Mouse (Mus musculus) left cerebral cortex, postnatal 25 days (tissue): ENCODE data around the gene Vac14. TPM values are rescaled to one million over a fixed set of nuclear protein-coding genes. Genes with fewer than 3 reads are reported as not detected.

ENCODE experiments used
- DNase-seq, 2 experiments: peaks; one replicate each; pipeline ENCODE4 v3.0.0; 2022; ENCODE audit warnings: low spot score in 2 of 2, mixed read lengths in 1 of 2
- intact Hi-C: fragments of 180-260 bp; cut with DNase I; formaldehyde crosslinking; loops from one replicate; pipeline ENCODE4 v1.15.1; 2025
- total RNA-seq, 2 experiments: library from RNA; stranded (reverse); gene quantifications; 2 replicates each; pipeline ENCODE4 v1.2.3; 2021

Vac14 gene
- total RNA-seq, 2 experiments from 2014 or later, result 21.0 to 23.4 TPM

DNA sequence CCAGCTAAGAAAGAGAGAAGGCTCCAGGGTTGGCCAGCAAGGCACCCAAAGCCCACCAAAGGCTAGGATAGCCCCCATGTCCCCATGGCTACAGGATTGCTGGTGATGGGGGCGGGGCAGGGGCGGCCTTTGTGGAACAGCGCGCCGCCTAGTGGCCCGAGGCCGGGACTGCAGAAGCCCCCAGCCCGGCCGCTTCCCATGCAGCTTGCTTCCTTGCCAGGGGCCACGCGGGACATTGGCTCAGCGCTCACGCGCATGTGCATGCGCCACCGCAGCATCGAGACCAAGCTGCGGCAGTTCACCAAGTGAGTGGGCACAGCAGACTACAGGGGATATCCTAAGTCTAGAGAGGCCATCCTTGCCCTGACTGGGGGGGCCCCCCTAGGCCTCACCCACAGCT is 108.5 kb downstream of the Vac14 start:
- intact Hi-C loops, result loop anchor here (1.0 kb wide), 1 partner anchor 81 kb away; no protein-coding TSS in a partner anchor
- DNase-seq, result peak in 1 of 2 experiments; percentile 70

DNA sequence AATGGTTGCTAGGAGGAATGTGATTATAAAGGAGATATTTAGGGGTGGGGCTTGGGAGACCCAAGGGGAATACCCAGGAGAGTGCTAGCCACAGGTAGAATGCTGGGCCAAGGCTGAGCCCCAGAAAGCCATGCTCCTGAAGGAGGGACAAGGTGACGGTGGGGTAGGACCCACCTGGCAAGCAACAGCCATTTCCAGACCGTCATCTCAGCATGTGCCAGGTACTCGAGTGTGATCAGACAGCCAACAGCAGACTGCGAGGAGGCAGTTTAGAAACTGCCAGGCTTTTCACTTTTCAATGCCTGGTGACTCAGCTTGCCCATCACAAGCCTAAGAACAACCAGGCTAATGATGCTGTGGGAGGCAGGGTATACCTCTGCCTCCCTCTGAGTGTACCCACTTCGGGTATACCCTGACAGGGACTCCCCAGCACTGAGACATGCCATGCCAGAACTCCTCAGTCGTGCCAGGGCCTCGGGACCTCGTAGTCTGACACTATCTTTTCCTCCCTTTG is 113.0 kb downstream of the Vac14 start:
- intact Hi-C loops, result no loop called here
- no peak for DNase-seq

DNA sequence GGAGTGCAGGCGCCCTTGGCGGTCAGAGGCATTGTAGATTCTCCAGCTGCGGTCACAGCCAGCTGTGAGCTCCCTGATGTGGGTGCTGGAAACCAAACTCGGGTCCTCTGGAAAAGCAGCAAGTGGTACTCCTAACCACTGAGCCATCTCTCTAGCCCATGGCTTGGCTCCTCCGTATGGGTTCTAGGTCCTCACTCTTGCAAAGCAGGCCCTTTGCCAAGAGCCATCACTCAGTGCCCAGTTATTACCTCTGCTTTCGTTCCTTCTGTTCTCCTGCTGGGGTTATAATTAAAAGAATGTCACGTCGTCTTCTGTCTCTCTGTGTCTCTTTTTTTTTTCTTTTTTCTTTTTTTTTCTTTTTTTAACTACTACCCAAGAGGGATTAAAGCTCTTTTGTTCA is 114.7 kb downstream of the Vac14 start:
- no peak for DNase-seq
- intact Hi-C loops, result no loop called here

DNA sequence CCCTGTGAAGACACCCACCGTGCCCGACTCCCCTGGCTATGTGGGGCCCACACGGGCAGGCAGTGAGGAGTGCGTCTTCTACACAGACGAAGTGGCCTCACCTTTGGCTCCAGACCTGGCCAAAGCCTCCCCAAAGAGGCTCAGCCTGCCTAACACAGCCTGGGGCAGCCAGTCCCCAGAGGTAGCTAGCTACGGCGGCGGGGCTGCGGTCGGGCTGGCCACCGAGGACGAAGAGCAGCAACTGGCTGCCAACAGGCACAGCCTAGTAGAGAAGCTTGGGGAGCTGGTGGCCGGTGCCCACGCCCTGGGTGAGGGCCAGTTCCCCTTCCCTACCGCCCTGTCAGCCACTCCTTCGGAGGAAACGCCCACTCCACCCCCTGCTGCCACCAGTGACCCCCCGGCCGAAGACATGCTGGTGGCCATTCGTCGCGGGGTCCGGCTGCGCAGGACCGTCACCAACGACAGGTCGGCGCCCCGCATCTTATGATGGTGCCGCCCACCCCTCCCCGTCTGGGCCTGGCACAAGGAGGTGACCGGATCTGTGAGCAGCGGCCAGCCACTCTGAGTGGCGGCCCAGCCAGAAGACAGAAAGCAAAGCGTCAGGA is 120.3 kb downstream of the Vac14 start:
- intact Hi-C loops, result no loop called here
- no peak for DNase-seq

DNA sequence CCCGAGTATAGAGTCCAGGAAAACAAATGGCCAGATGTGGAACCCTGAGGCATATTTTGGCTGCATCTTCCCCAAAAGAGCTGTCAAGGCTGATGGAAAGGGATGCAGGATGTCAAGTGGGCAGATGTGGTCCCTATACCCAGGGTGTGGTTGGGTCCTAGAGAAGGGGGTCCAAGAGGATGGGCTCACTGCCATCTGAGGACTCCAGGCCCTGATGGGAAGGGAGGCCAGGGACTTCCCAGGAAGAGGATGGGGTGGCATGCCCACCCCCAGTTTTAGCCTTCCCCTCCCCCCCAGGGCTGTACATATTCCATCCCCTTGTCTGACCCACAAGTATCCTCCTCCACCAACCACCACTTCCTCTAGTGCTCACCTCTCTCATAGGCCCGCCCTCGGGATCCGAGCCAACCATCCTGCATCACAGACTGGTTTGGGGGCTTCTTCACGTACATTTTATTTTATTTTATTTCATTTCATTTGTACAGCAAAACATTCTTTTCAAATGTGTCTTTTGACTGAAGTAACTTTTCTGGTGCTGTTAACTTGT is 122.3 kb downstream of the Vac14 start:
- intact Hi-C loops, result no loop called here
- DNase-seq, result no peak

DNA sequence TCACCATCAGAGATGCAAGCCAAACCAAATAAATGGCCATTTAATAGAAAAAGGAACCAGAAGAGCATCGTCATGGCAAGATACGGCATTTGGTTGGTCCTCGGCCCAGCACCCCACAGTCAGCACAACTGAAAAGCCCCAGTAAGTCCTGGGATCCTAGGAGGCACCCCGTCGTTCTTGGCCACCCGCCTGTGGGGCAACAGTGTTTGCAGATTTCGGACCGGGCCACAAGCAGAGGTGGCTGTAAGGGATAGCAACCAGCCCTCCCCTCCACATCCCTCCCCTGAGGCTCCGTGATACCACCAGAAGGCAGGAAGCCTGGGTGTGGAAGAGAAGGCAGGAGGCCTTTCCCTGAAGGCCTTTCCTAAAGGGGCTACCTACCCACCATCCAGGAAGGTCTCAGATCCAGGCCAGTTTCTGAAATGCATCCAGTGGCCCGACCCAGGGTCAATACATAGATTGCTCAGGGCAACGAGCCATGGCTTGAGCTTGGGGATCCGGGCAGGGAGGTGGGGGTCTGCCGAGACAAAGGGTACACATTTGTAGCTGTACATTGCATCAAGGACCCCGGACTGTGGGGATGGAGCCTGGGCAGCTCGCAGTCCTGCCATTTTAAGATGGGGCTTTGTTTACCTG is 123.5 kb downstream of the Vac14 start:
- DNase-seq, result no peak

DNA sequence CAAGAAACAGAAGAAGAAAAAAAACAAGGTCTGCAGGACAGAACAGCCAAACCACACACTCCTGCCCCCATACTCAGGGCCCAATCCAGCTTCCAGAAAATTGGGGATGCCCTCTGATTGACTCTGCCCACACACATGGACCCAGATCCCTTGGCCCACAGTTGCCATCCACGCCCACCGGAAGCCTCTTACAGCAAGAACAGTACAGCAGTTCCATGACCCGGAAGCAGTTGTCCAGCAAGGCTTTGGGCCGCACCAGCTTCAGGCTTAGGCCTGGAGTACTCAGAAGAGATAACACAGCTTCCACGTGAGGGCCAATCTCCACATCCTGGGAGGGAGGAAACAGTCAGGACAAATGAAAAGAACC is 124.0 kb downstream of the Vac14 start:
- intact Hi-C loops, result no loop called here
- DNase-seq, result no peak

More for the DNA sequence above, 123.5 kb downstream of the Vac14 start:
- intact Hi-C loops, result no loop called here

DNA sequence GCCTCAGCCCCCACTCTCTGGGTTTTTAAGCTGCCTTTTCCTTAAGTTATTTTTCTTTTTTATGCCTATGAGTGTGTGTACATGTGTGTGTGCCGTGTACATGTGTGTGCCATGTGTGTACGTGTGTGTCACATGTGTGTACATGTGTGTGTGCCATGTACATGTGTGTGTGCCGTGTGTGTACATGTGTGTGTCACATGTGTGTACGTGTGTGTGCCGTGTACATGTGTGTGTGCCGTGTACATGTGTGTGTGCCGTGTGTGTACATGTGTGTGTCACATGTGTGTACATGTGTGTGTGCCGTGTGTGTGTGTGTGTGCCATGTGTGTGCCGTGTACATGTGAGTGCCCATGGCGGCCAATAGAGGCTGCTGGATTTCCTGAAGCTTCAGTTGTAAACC is 126.8 kb downstream of the Vac14 start:
- intact Hi-C loops, result no loop called here
- DNase-seq, result no peak

DNA sequence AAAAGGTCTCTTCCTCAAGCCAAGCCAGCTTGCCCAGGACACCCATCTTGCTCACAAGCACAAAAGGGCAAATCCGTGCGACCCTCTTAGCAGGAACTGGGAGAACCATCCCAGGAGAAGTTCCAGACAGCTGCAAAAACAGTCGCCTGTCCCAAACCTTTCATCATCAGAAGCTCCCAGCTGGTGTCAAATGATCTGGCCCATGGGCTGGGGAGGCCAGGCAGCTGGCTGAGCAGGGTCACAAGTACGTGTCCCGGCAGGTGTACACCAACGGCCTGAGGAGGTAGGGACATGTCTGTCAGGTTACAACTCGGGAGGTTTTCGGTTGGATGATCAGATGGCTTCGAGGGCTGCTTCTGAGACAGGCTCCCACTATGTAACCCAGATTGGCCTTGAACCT is 128.3 kb downstream of the Vac14 start:
- DNase-seq, result no peak
- intact Hi-C loops, result no loop called here

DNA sequence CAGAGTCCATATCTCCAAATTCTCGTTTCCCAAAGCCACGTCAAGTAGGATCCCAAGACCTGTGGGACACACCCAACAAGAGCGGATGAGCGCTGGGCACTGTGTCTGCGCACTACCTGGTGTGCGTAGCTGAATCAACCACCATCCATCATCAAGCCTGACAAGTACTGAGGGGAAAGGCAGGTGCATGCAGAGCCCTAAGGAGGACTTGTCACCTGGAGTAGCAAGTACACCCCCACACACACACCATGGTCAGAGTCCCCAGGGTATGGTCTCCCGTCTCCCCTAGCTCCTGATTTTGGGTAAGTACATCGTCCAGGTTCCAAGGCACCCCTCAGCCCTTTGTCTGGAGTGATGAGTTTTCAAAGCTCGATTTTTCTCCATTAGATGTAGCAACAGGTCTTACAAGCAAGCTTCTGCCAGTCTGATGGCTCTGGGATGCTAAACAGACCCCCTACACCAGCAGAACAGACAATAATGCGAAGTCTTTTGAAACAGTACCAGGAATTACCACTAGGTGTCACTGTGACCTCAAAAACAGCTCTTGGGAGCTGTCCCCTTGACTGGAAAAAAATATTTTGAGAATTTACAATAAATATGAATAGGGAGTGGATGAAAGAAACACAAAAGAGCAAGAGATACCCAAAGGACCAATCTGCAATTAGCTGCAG is 131.2 kb downstream of the Vac14 start:
- intact Hi-C loops, result loop anchor here (2.0 to 5.0 kb wide), 3 partner anchors 58 to 88 kb away; partner anchors contain the start of gene Il34
- peak; percentile 63 to 64 for DNase-seq

DNA sequence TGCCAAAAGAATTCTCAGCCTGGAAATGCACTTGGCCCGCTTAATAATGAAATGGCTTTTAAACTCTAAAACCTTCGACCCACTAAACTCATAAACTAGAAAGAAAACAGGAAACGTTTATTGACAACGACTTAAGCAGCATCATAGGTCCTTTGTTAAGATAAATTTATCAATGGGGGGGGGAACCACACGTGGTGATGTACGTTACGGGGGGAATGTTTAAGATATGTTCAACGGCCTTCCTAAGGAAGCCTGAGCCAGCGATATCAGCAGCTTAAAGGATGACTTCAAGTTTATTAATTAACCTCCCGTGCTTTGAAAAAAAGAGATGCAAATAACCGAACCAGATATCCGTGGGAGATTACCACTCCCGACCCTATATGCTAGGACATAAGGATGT is 131.9 kb downstream of the Vac14 start:
- no peak for DNase-seq
- intact Hi-C loops, result loop anchor here (2.0 to 5.0 kb wide), 3 partner anchors 57 to 87 kb away; partner anchors contain the start of gene Il34

DNA sequence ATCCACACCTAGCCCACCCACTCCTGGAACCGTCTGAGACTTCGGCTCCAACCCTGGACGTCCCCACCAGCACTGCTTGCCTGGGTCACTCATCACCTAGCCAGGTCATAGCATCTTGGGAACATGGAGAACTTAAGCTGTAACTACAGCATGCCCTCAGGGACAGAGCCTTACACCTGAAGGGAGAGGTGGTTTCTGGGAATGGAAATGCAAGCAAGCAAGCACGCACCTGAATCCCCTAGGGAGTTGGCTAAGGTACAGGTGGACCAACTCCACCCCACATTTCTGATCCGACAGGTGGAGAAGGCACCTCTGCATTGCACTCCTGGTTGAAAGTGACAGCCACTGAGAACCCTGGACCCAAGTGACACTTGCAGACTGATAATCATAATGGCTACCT is 133.1 kb downstream of the Vac14 start:
- DNase-seq, result no peak

DNA sequence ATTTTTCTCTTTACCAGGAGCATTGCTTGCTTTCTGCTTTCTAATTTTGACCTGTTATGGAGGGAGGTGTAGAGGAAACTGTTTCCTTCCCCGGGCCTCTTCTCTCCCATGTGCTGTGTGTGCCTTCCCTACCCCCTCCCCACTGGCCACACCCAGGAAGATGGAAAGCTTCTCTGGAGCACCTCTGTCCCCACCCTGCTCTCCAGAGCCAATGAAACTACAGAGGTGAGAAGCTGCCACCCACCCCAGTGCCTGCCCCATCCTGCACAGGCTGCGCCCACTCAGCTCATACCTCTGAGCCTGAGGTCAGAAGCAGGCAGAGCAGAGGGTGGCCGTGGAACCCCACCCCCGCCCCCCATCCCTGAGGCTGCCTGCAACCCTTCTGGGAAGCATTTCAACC is 136.3 kb downstream of the Vac14 start:
- peak; percentile 63 to 68 for DNase-seq
- intact Hi-C loops, result loop anchor here (5.0 kb wide), 2 partner anchors 53 to 83 kb away; partner anchors contain the start of gene Il34

More for the DNA sequence above, 133.1 kb downstream of the Vac14 start:
- intact Hi-C loops, result loop anchor here (2.0 to 5.0 kb wide), 3 partner anchors 56 to 86 kb away; partner anchors contain the start of gene Il34

DNA sequence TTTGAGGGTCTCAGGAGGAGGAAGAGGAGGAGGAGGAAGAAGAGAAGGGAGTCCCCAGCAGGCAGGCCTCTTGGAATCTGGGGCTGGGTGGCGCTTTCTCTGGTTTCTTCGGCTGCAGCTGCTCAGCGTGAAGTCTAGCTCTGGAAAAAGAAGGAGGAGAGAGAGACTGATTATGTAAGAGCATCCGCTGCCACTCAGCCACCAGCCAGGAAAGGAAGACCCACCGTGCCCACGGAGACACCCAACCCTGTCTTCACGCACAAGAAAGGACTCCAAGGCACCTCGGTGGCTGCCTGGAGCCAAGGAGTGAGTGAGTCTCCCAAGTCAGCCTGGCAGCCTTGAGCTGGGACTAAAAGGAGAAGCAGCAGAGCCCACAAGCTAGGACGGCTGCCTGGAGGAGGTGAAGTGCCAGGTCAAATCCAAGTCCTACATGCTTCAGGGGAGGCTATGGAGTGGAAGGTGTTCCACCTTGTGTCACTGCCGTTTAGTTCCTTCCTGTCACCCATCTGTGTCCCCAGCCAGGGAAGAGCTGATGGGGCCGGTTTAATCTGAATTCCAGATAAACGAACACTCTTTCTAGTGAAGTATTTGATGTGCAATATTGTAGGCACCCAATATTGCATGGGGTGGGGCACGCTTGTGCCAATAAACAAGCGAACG is 137.3 kb downstream of the Vac14 start:
- intact Hi-C loops, result loop anchor here (2.0 kb wide), 1 partner anchor 17 kb away; no protein-coding TSS in a partner anchor
- peak; percentile 78 to 89 for DNase-seq

DNA sequence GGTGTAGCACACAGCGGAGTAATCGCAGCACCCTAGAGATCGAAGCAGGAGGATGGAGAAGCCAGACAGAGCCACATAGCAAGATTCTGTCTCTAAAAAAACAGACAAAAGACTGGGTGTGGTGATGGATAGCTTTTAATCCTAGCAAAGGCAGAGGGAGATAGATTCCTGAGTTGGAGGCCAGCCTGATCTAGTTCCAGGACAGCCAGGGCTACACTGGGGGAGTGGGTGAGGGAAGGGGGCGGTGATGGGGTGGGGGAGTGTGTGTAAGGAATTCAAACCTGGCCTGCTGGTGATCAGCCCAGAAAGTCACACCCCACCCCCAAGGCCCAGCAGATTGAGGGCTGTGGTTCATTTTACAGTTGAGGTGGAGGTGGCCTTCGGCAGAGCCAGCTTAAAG is 137.8 kb downstream of the Vac14 start:
- intact Hi-C loops, result loop anchor here (2.0 kb wide), 1 partner anchor 17 kb away; no protein-coding TSS in a partner anchor

DNA sequence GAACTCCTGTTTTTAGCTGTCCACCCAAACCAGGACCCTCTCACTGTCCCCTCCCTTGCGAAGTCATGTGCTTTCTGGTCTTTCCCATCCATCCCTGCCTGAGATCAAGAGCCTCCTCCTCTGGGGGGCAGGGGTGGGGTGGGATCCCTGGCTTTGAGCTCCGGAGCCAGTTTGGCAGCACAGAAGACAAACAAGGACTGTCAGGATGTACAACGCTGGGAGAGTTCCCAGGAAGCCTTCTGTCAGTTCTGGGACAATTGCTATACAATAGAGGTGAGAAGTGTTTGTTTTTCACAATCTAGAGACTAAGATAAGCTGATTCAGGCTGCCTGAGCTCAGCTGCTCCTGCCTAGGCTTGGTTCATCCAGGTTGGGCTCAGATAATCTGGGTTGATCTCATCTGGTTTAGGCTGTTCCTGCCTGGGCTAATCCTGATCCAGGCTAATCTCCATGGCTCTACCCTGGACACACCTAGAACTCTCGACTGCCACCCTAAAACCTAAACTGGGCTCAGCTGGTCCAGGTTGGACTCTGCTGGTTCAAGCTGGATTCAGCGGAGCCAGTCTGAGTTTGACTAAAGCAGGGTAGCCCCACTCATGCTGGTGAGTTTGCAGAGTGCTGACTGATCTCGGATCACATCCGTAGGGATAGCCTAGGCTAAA is 142.0 kb downstream of the Vac14 start:
- intact Hi-C loops, result no loop called here
- DNase-seq, result no peak

More for the DNA sequence above, 137.8 kb downstream of the Vac14 start:
- no peak for DNase-seq

DNA sequence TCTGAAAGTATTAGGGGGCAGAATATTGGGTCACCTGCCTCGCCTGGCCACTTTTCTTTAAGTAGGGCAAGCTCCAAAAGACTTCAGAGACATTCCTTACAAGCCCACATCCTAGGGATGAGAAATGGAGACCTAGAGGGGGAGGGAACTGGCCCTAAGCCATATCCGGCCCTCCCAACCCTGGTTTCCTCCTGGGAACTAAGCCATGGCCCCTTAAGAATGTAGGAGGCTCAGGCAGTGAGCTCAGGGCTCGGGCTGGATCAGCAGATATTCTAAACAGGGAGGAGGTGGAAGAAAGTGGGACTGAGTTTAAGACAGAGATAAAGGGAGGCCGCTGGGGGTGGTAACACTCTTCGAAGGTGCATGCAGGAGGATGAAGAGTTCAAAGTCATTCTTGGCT is 142.8 kb downstream of the Vac14 start:
- intact Hi-C loops, result no loop called here
- peak in 1 of 2 experiments; percentile 26 for DNase-seq

DNA sequence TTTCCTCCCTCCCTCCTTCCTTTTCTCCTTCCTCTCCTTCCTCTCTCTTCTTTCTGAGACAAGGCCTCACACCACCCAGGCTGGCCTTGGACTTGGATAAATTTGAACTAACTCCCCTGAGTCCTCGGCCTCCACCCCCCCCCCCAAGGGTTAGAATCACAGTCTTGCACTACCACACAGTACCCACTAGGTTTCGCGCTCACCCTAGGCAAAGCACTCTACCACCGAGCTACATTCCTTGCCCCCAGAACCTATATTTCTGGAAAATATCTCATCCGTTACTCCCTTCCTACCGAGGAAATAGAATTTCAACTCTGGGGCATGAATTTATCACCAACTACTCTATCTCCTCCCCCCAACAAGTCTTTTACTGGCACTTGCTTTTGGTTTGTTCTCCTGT is 143.6 kb downstream of the Vac14 start:
- DNase-seq, result no peak
- intact Hi-C loops, result no loop called here

DNA sequence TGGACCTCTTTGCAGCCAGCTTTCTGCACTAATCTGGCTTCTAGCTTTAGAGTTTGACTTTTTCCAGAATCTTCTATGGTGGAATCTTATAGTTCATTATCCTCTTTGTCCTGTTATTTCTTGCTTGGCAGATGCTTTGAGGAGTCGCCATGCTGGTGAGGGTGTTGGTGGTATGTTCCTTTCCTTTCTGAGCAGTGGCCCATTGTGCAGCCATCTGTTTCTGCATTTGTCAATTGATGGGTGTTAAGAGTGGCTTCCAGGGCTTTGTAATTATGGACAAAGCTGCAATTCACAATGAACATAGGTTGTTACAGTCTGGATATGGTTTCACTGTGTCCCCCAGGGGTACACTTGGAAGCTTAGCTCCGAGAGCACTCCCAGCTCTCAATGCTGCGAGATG is 146.3 kb downstream of the Vac14 start:
- intact Hi-C loops, result no loop called here
- peak in 1 of 2 experiments; percentile 46 for DNase-seq
